Comparison of ENCODE assay signal across 9 mouse cellular contexts in genomic region chr13:32768104-32768503, GRCm38 (mm10). TPM values are rescaled to one million over a fixed set of nuclear protein-coding genes. Genes with fewer than 3 reads are reported as not detected.
DNase-seq lines count a peak whose midpoint lies in the region; ATAC-seq and TF ChIP-seq lines count a peak whose summit lies in the region.
"Had no signal": no experiment of that assay in that cellular context is flagged by ENCODE, and none has a peak within 500 bp of the region (broad histone marks: within the 10 kb centered on the region; RNA-seq: fewer than 3 reads in every experiment).

No protein-coding gene starts in this region.

- no peak for ATAC-seq in CD4-positive, CD25-positive, alpha-beta regulatory T cell, adult 4 months
- ATAC-seq in lung, postnatal 0 days: no peak
- no peak for ATAC-seq in monocyte, adult 5-6 weeks (replicated peaks; ENCODE audit: insufficient number of reproducible peaks, low FRiP score, low TSS enrichment, poor library complexity, severe bottlenecking)

- no peak overlapping the region for H3K27ac ChIP-seq in MEL (ENCODE audit: control insufficient read depth, low read depth, low read length)
- no peak overlapping the region for H3K27ac ChIP-seq in lung, postnatal 0 days (ENCODE audit: low read length)

- TF ChIP-seq RAD21 in MEL (IDR thresholded peaks at IDR 0.05; ENCODE audit: low read depth, low read length): peak; percentile 73

- 12% methylated on average over 4 of the region's 4 CpGs for WGBS in lung, postnatal 0 days

- no peaks in the 10 kb centered on the region for H3K9me3 ChIP-seq in MEL (replicated peaks; ENCODE audit: insufficient read depth, low read length)
- no peaks in the 10 kb centered on the region for H3K9me3 ChIP-seq in lung, postnatal 0 days (ENCODE audit: low read length)

- H3K4me1 ChIP-seq in MEL (ENCODE audit: control insufficient read depth in 1 of 2, insufficient read depth in 2 of 2, low read length in 2 of 2): no peaks in the 10 kb centered on the region
- no peaks in the 10 kb centered on the region for H3K4me1 ChIP-seq in lung, postnatal 0 days (ENCODE audit: insufficient read depth, low read depth, low read length)

- H3K36me3 ChIP-seq in MEL (ENCODE audit: control insufficient read depth in 1 of 2, insufficient read depth in 2 of 2, low read length in 2 of 2): no peaks in the 10 kb centered on the region
- H3K36me3 ChIP-seq in lung, postnatal 0 days (ENCODE audit: insufficient read depth, low read length): no peaks in the 10 kb centered on the region

- H3K4me3 ChIP-seq in MEL (ENCODE audit: control insufficient read depth in 1 of 2, insufficient read depth in 1 of 2, low read depth in 2 of 2, low read length in 2 of 2): no peak overlapping the region
- H3K4me3 ChIP-seq in lung, postnatal 0 days (ENCODE audit: low read depth, low read length): no peak overlapping the region

- no peak overlapping the region for H3K4me2 ChIP-seq in lung, postnatal 0 days (replicated peaks; ENCODE audit: low read depth, low read length)

- no peaks in the 10 kb centered on the region for H3K79me2 ChIP-seq in MEL (ENCODE audit: control insufficient read depth, insufficient read depth, low read length, poor library complexity)

- no peak overlapping the region for H3K9ac ChIP-seq in MEL (ENCODE audit: control insufficient read depth, low read depth, low read length, poor library complexity, severe bottlenecking)
- H3K9ac ChIP-seq in lung, postnatal 0 days (replicated peaks; ENCODE audit: low read depth): no peak overlapping the region

- peak; percentile 38 to 76 (median 58); a peak in 5 of 6 replicates for TF ChIP-seq CTCF in MEL (IDR thresholded peaks at IDR 0.05 in 2 of 3, conservative IDR thresholded peaks at IDR 0.05 in 1 of 3; ENCODE audit: control insufficient read depth in 1 of 3, insufficient read depth in 1 of 3, low read depth in 2 of 3, low read length in 3 of 3, poor library complexity in 1 of 3, severe bottlenecking in 1 of 3)
- TF ChIP-seq CTCF in lung, postnatal 0 days (IDR thresholded peaks at IDR 0.05): peak; percentile 66

- no peak for TF ChIP-seq EP300 in MEL (IDR thresholded peaks at IDR 0.05; ENCODE audit: low read depth in 1 of 2, low read length in 2 of 2)
- TF ChIP-seq EP300 in lung, postnatal 0 days (IDR thresholded peaks at IDR 0.05): no peak

- peaks cover 3 to 4% of the 10 kb centered on the region in 2 experiments; a peak in 3 of 4 replicates for H3K27me3 ChIP-seq in MEL (ENCODE audit: control insufficient read depth in 1 of 2, insufficient read depth in 2 of 2, low read length in 2 of 2)
- no peaks in the 10 kb centered on the region for H3K27me3 ChIP-seq in lung, postnatal 0 days (replicated peaks; ENCODE audit: insufficient read depth, low read length)

- peak; percentile 61 for DNase-seq in CD4-positive, CD25-positive, alpha-beta regulatory T cell, adult 2 months (ENCODE audit: low read depth, low spot score)
- peak; percentile 5 to 65 for DNase-seq in layer of hippocampus, adult 18-20 months (ENCODE audit: low spot score in 2 of 2)
- DNase-seq in layer of hippocampus, postnatal 36 days: no peak
- peak; percentile 66 for DNase-seq in MEL (ENCODE audit: low read depth, low spot score)
- peak; percentile 59 for DNase-seq in embryo, embryonic 11 days
- peak; percentile 56 for DNase-seq in lung, postnatal 0 days (ENCODE audit: low spot score)

- TF ChIP-seq POLR2A in MEL (IDR thresholded peaks at IDR 0.05; ENCODE audit: control insufficient read depth in 1 of 2, insufficient read depth in 1 of 2, low read depth in 1 of 2, low read length in 2 of 2, poor library complexity in 1 of 2): no peak

TF ChIP-seq in MEL, 35 proteins besides CTCF, POLR2A, EP300 and RAD21:
- no peak for TF ChIP-seq MAZ (IDR thresholded peaks at IDR 0.05; ENCODE audit: low read depth, low read length)
- no peak for TF ChIP-seq BHLHE40 (IDR thresholded peaks at IDR 0.05; ENCODE audit: borderline replicate concordance, low read depth, low read length)
- peak; percentile 50 for TF ChIP-seq SMC3 (IDR thresholded peaks at IDR 0.05; ENCODE audit: low read depth, low read length)
- TF ChIP-seq ZC3H11A (IDR thresholded peaks at IDR 0.05; ENCODE audit: low read depth, low read length): peak; percentile 18; the same call in 1 of the 2 replicates
- TF ChIP-seq ZMIZ1 (IDR thresholded peaks at IDR 0.05; ENCODE audit: low read depth, low read length): no peak

RNA-seq across cellular contexts. Expression of gene Mylk4, which starts 15.7 kb away (rescaled TPM):
- polyA plus RNA-seq in CD4-positive, CD25-positive, alpha-beta regulatory T cell, adult 4 months (2017; shearing (Covaris generic)): not detected
- under 1 TPM in 1 of 2 experiments, not detected in 1; 0.17 TPM for total RNA-seq in layer of hippocampus, adult 18-20 months (2021)
- under 1 TPM; 0.05 to 0.43 TPM for total RNA-seq in layer of hippocampus, postnatal 36 days (2021)
- not detected in 2 replicates for total RNA-seq in MEL (2012; rRNA removed)
- polyA plus RNA-seq in MEL (2012; ENCODE audit: insufficient read depth in 1 of 2, insufficient read length in 2 of 2, low read depth in 1 of 2, low replicate concordance in 2 of 2, missing spikeins in 1 of 2): not detected
- 0.02 TPM in 1 of 2 replicates, not detected in the other for polyA plus RNA-seq in lung, postnatal 0 days (2015; fragmentation: Nextera tagmentation; extraction: Ambion mirVana)
- total RNA-seq in monocyte, adult 5-6 weeks (2017): not detected in 3 replicates

RNA-seq across cellular contexts. Expression of gene Wrnip1, which starts 33.7 kb away (rescaled TPM):
- 10 to 100 TPM in 1 of 2 experiments, 1 to 10 TPM in 1; 6.7 to 12.1 TPM for polyA plus RNA-seq in CD4-positive, CD25-positive, alpha-beta regulatory T cell, adult 4 months (2017; shearing (Covaris generic))
- total RNA-seq in layer of hippocampus, adult 18-20 months (2021): 10 to 100 TPM; 58.0 to 64.3 TPM
- total RNA-seq in layer of hippocampus, postnatal 36 days (2021): 10 to 100 TPM; 60.6 to 61.5 TPM
- total RNA-seq in MEL (2012; rRNA removed): 50.4 and 50.6 TPM in 2 replicates
- 10 to 100 TPM in 1 of 2 experiments, not detected in 1; 38.8 TPM for polyA plus RNA-seq in MEL (2012; ENCODE audit: insufficient read depth in 1 of 2, insufficient read length in 2 of 2, low read depth in 1 of 2, low replicate concordance in 2 of 2, missing spikeins in 1 of 2)
- 16.3 and 18.9 TPM in 2 replicates for polyA plus RNA-seq in lung, postnatal 0 days (2015; fragmentation: Nextera tagmentation; extraction: Ambion mirVana)
- 20.6 to 46.2 TPM (median 38.9 TPM) in 3 replicates for total RNA-seq in monocyte, adult 5-6 weeks (2017)

RNA-seq across cellular contexts. Expression of gene D930007J09Rik, which starts 34.5 kb away (rescaled TPM):
- not detected for polyA plus RNA-seq in CD4-positive, CD25-positive, alpha-beta regulatory T cell, adult 4 months (2017; shearing (Covaris generic))
- 1 to 10 TPM in 1 of 2 experiments, not detected in 1; 1.7 TPM for total RNA-seq in layer of hippocampus, adult 18-20 months (2021)
- 1 to 10 TPM in 1 of 2 experiments, not detected in 1; 1.1 TPM for total RNA-seq in layer of hippocampus, postnatal 36 days (2021)
- 8.3 and 10.4 TPM in 2 replicates for total RNA-seq in MEL (2012; rRNA removed)
- not detected for polyA plus RNA-seq in MEL (2012; ENCODE audit: insufficient read depth in 1 of 2, insufficient read length in 2 of 2, low read depth in 1 of 2, low replicate concordance in 2 of 2, missing spikeins in 1 of 2)
- not detected in 2 replicates for polyA plus RNA-seq in lung, postnatal 0 days (2015; fragmentation: Nextera tagmentation; extraction: Ambion mirVana)
- not detected in 3 replicates for total RNA-seq in monocyte, adult 5-6 weeks (2017)
- polyA plus RNA-seq: C2C12 had no signal

Comparison
In these comparisons a context has a peak if more than half of its experiments do, and no peak if none do; other contexts are left out.
1. DNase-seq: peak in CD4-positive, CD25-positive, alpha-beta regulatory T cell, adult 2 months (single experiment), layer of hippocampus, adult 18-20 months (2 of 2), MEL (single experiment), embryo, embryonic 11 days (single experiment) and lung, postnatal 0 days (single experiment); none in layer of hippocampus, postnatal 36 days (0 of 2).